Mouse (Mus musculus) mammary gland, adult 2 months (tissue): ENCODE data around the gene Dnajc30. TPM values are rescaled to one million over a fixed set of nuclear protein-coding genes. Genes with fewer than 3 reads are reported as not detected.

Experiments
- polyA plus RNA-seq: library from polyadenylated mRNA; depleted of rRNA; stranded (reverse); fragments of >200 nt; gene quantifications from 2 replicates; pipeline ENCODE4 v1.2.3, GENCODE M21; 2012; ENCODE audit warnings: low replicate concordance; rRNA removed

The Dnajc30 gene
- polyA plus RNA-seq: 34.6 and 70.6 TPM in 2 replicates

DNA sequence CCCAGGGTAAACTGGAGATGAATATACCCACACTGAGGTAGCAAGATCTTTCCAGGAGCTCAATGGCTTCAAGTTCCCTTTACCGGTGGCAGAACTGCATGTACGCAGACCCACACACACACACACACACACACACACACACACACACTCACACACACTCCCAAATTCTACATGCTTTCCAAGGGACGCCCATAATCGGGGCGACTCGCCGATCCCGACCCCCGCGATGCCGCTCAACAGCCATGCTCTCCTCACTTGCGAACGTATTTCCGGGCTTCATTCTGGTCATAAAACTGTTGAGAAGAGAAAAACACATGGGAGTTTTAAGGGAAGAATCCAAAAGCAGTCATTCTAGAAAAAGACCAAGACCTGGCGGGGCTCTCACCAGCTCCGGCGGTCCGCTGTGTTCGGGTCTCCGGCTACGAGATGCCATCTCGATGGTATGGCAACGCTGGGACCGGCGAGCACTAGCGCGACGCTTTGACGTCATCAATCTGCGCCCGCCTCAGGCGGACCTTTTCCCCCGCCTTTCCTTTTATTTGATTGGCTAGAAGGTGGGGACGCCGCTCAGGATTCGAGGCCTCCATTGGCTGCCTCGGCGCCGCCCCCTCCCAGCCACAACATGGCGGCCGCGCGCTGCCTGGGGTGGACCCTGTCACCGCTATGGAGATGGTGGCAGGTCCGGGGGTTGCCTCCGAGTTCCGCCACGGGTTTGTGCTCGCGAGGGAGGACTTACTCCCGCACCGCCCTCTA is at the start of gene Dnajc30:
Gene Dnajc30, plus strand, starts transcription at position 574 of the 753 bp plus-strand sequence.

DNA sequence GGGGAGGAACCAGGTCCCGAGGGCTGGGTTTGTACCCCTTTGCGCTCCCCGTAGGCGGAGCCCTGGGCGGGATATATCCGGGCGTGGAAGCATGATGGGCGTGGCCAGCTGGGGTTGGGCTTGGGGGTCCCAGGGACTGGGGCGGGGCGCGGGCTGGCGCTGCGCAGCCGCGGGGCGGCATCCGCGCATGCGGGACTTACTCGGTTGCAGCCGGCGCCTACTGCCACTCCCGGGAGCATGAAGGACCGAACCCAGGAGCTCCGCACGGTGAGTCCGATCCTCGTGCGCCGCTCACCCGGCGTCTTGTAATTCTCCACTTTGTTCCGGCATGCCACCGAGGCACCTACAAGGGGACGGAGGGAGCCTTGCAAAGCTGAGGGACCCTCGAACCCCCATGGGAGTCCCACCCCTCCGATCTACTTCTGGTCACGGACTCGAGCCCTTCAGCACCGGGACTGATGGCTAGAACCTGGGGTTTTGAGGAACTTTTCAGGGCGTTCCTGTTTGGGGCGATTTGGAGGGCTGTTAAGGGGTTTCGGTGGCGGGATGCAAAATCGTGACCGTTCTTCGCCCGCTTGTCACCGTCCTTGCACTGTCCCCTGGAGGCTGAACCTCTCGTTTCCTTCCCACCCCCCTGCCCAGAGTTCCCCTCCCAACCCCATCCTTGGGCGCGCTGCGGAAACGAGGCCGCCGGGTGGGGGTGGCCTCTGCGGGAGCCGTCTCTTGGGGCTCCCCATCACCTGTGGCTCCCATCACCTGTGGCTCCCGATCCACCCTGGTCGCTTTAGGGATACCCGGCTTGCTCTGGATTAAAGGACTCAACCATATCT is 40.4 kb upstream of the Dnajc30 start, which contains the start of gene Stx1a:
Gene Stx1a, plus strand, starts transcription at position 139 of the 830 bp plus-strand sequence.

DNA sequence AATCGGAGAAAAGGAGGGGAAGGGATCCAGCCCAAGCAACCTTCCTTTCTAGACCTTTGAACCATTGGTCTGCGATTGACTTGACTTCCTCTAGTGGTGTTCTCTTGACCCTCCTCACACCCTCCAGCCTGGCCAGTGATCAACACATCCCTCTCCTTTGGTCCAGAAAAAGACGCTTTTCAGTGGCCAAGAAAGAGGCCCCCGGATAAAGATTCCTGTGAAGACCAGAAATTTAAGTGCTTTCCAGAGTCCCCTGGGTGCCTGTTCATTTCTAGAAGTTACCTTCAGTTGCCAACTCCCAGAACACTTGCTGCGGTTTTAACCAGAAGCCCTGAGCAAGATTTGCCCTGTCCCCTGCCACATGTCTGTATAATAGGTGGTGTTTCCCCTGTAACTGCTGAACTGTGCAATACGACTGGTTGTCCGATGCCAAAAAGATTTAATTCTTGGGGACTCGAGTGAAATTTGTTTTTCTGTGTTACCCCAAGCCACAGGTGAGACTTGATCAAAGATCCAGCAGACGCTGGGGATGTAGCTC is 976 bp downstream of the Dnajc30 start, which contains the start of gene Bud23:
Gene Bud23, minus strand, starts transcription at position 51 of the 538 bp plus-strand sequence.

GRCm38 (mm10) chr5:135077564-135078481 is 13.8 kb downstream of the Dnajc30 start, which contains the start of gene Vps37d:
TSS of gene Vps37d (minus strand) at chr5:135078266.

DNA sequence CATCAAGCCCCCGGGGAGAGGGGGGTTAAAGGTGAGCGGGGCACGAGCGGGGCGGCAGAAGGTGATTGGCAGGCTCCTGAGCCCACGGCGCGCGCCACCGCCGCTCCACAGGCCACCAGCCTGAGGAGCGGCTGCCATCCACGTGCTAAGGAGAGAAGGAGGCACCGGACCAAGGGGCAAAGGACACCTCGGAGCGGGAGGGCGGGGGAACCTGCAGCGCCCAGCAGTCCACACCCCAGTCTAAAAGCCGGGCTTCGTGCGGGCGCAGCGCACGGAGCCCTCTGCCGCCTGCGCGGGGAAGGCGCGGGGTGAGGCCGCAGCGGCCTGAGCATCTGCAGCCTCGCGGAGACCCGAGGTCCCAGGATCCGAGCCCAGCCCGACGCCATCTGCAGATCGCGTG is 25.7 kb downstream of the Dnajc30 start, which contains the start of gene Mlxipl:
Gene Mlxipl, plus strand, starts transcription at position 238 of the 400 bp plus-strand sequence.

Other genes with a start within 250 kb of the Dnajc30 start
- not detected in 2 replicates for gene Tmem270, start 157.5 kb upstream of the Dnajc30 start, polyA plus RNA-seq
- gene Cldn13, start 148.7 kb upstream of the Dnajc30 start, polyA plus RNA-seq: 0.47 and 0.62 TPM in 2 replicates
- 27.0 and 37.6 TPM in 2 replicates for gene Mettl27, start 131.8 kb upstream of the Dnajc30 start, polyA plus RNA-seq
- gene Cldn4, start 117.3 kb upstream of the Dnajc30 start, polyA plus RNA-seq: 113 and 188 TPM in 2 replicates
- 112 and 273 TPM in 2 replicates for gene Cldn3, start 78.0 kb upstream of the Dnajc30 start, polyA plus RNA-seq
- 105 and 132 TPM in 2 replicates for gene Abhd11, start 55.0 kb upstream of the Dnajc30 start, polyA plus RNA-seq
- 13.5 and 18.0 TPM in 2 replicates for gene Stx1a, start 40.7 kb upstream of the Dnajc30 start, polyA plus RNA-seq
- gene Bud23, start 757 bp downstream of the Dnajc30 start, polyA plus RNA-seq: 48.1 and 60.4 TPM in 2 replicates
- 1.6 and 6.2 TPM in 2 replicates for gene Vps37d, start 14.1 kb downstream of the Dnajc30 start, polyA plus RNA-seq
- 217 and 264 TPM in 2 replicates for gene Mlxipl, start 25.7 kb downstream of the Dnajc30 start, polyA plus RNA-seq
- gene Tbl2, start 85.5 kb downstream of the Dnajc30 start, polyA plus RNA-seq: 11.4 and 12.6 TPM in 2 replicates
- gene Bcl7b, start 104.1 kb downstream of the Dnajc30 start, polyA plus RNA-seq: 36.2 and 42.7 TPM in 2 replicates
- 22.2 and 25.4 TPM in 2 replicates for gene Baz1b, start 123.1 kb downstream of the Dnajc30 start, polyA plus RNA-seq
- 0.61 and 5.2 TPM in 2 replicates for gene Fzd9, start 187.0 kb downstream of the Dnajc30 start, polyA plus RNA-seq